Mouse (Mus musculus): ENCODE measurements around the gene Fam83g. TPM values are rescaled to one million over a fixed set of nuclear protein-coding genes. Genes with fewer than 3 reads are reported as not detected.

The Fam83g gene
- polyA plus RNA-seq, 1 experiment from 2014 or later, result 3.7 TPM

- 21% methylated on average over 7 of the region's 7 CpGs for WGBS
- Histone ChIP-seq H3K4me1 (ENCODE audit: control insufficient read depth, insufficient read depth, low read length) (peaks cover 16% of the 10 kb centered on the region), H3K9me3 (ENCODE audit: control insufficient read depth, low read length) (no peaks in the 10 kb centered on the region), H3K4me2 (ENCODE audit: low read depth, low read length) (no peak overlapping the region), H3K27ac (replicated peaks; ENCODE audit: low read depth, low read length) (peak overlapping the region; percentile 63), H3K27me3 (replicated peaks; ENCODE audit: control insufficient read depth, insufficient read depth, low read length) (no peaks in the 10 kb centered on the region), H3K4me3 (ENCODE audit: low read depth, low read length) (no peak overlapping the region), H3K36me3 (ENCODE audit: control insufficient read depth, insufficient read depth, low read length) (no peaks in the 10 kb centered on the region), H3K9ac (ENCODE audit: low read depth, low read length) (no peak overlapping the region; the same call in 1 of the 2 replicates)
- DNase-seq (ENCODE audit: low spot score) (no peak), ATAC-seq (ENCODE audit: low read depth) (no peak)
These were observed 7.6 kb upstream of the Fam83g start for GRCm38 (mm10) chr11:61676216-61676854.

- Histone ChIP-seq H3K27ac (replicated peaks; ENCODE audit: low read depth, low read length) (no peak overlapping the region), H3K4me3 (ENCODE audit: low read depth, low read length) (no peak overlapping the region), H3K27me3 (replicated peaks; ENCODE audit: control insufficient read depth, insufficient read depth, low read length) (0 out of 2 replicates have a peak, but pooled peaks cover under 1% of the 10 kb centered on the region), H3K9ac (ENCODE audit: low read depth, low read length) (no peak overlapping the region), H3K36me3 (ENCODE audit: control insufficient read depth, insufficient read depth, low read length) (no peaks in the 10 kb centered on the region), H3K4me2 (ENCODE audit: low read depth, low read length) (no peak overlapping the region), H3K9me3 (ENCODE audit: control insufficient read depth, low read length) (no peaks in the 10 kb centered on the region), H3K4me1 (ENCODE audit: control insufficient read depth, insufficient read depth, low read length) (peaks cover 16% of the 10 kb centered on the region)
- DNase-seq (ENCODE audit: low spot score), result no peak
- 78% methylated on average over 4 of the region's 4 CpGs for WGBS
- no peak for ATAC-seq (ENCODE audit: low read depth)
These were observed 6.2 kb upstream of the Fam83g start for GRCm38 (mm10) chr11:61677709-61678108.

- Histone ChIP-seq H3K4me2 (ENCODE audit: low read depth, low read length) (no peak overlapping the region), H3K4me1 (ENCODE audit: control insufficient read depth, insufficient read depth, low read length) (peaks cover 22% of the 10 kb centered on the region), H3K4me3 (ENCODE audit: low read depth, low read length) (no peak overlapping the region), H3K9me3 (ENCODE audit: control insufficient read depth, low read length) (no peaks in the 10 kb centered on the region), H3K27me3 (replicated peaks; ENCODE audit: control insufficient read depth, insufficient read depth, low read length) (peaks cover 17% of the 10 kb centered on the region), H3K36me3 (ENCODE audit: control insufficient read depth, insufficient read depth, low read length) (no peaks in the 10 kb centered on the region), H3K9ac (ENCODE audit: low read depth, low read length) (no peak overlapping the region), H3K27ac (replicated peaks; ENCODE audit: low read depth, low read length) (no peak overlapping the region)
- DNase-seq (ENCODE audit: low spot score) (no peak), ATAC-seq (ENCODE audit: low read depth) (no peak)
- 50% methylated on average over 4 of the region's 4 CpGs for WGBS
These were observed 4.6 kb upstream of the Fam83g start for GRCm38 (mm10) chr11:61679091-61679866.

- no peaks in the 10 kb centered on the region for H3K36me3 ChIP-seq (ENCODE audit: control insufficient read depth, insufficient read depth, low read length)
- no peaks in the 10 kb centered on the region for H3K9me3 ChIP-seq (ENCODE audit: control insufficient read depth, low read length)
- H3K4me3 ChIP-seq (ENCODE audit: low read depth, low read length), result peak overlapping the region; percentile 48
- peak overlapping the region; percentile 74 for H3K4me2 ChIP-seq (ENCODE audit: low read depth, low read length)
- no peak overlapping the region for H3K27ac ChIP-seq (replicated peaks; ENCODE audit: low read depth, low read length)
- H3K27me3 ChIP-seq (replicated peaks; ENCODE audit: control insufficient read depth, insufficient read depth, low read length), result peaks cover 28% of the 10 kb centered on the region
- H3K4me1 ChIP-seq (ENCODE audit: control insufficient read depth, insufficient read depth, low read length), result peaks cover 6% of the 10 kb centered on the region
- no peak for DNase-seq (ENCODE audit: low spot score)
- no peak for ATAC-seq (ENCODE audit: low read depth)
- 69% methylated on average over 8 of the region's 8 CpGs for WGBS
- peak overlapping the region; percentile 54; the same call in 1 of the 2 replicates for H3K9ac ChIP-seq (ENCODE audit: low read depth, low read length)
These were observed 1.3 kb downstream of the Fam83g start for GRCm38 (mm10) chr11:61685119-61685725.

- WGBS, result 68% methylated on average over 2 of the region's 2 CpGs
These were observed 2.2 kb downstream of the Fam83g start for GRCm38 (mm10) chr11:61686141-61686540.

GRCm38 (mm10) chr11:61686906-61687453 lies 3.1 kb downstream of the Fam83g start:
- Histone ChIP-seq H3K4me3 (ENCODE audit: low read depth, low read length) (no peak overlapping the region), H3K27ac (replicated peaks; ENCODE audit: low read depth, low read length) (0 out of 2 replicates have a peak overlapping the region, but pooled peaks have one; percentile 1), H3K27me3 (replicated peaks; ENCODE audit: control insufficient read depth, insufficient read depth, low read length) (peaks cover 28% of the 10 kb centered on the region), H3K36me3 (ENCODE audit: control insufficient read depth, insufficient read depth, low read length) (no peaks in the 10 kb centered on the region), H3K4me2 (ENCODE audit: low read depth, low read length) (no peak overlapping the region), H3K9me3 (ENCODE audit: control insufficient read depth, low read length) (no peaks in the 10 kb centered on the region), H3K9ac (ENCODE audit: low read depth, low read length) (no peak overlapping the region), H3K4me1 (ENCODE audit: control insufficient read depth, insufficient read depth, low read length) (peaks cover 6% of the 10 kb centered on the region)
- WGBS, result 34% methylated on average over 10 of the region's 10 CpGs
- DNase-seq (ENCODE audit: low spot score) (no peak), ATAC-seq (ENCODE audit: low read depth) (no peak)

More at GRCm38 (mm10) chr11:61686141-61686540, 2.2 kb downstream of the Fam83g start:
- ATAC-seq (ENCODE audit: low read depth) (no peak), DNase-seq (ENCODE audit: low spot score) (no peak)
- peaks cover 28% of the 10 kb centered on the region for H3K27me3 ChIP-seq (replicated peaks; ENCODE audit: control insufficient read depth, insufficient read depth, low read length)
- H3K27ac ChIP-seq (replicated peaks; ENCODE audit: low read depth, low read length), result no peak overlapping the region
- peaks cover 6% of the 10 kb centered on the region for H3K4me1 ChIP-seq (ENCODE audit: control insufficient read depth, insufficient read depth, low read length)
- H3K9me3 ChIP-seq (ENCODE audit: control insufficient read depth, low read length), result no peaks in the 10 kb centered on the region
- H3K4me3 ChIP-seq (ENCODE audit: low read depth, low read length), result no peak overlapping the region
- no peak overlapping the region for H3K4me2 ChIP-seq (ENCODE audit: low read depth, low read length)
- no peak overlapping the region for H3K9ac ChIP-seq (ENCODE audit: low read depth, low read length)
- H3K36me3 ChIP-seq (ENCODE audit: control insufficient read depth, insufficient read depth, low read length), result no peaks in the 10 kb centered on the region

- no peaks in the 10 kb centered on the region for H3K9me3 ChIP-seq (ENCODE audit: control insufficient read depth, low read length)
- 44% methylated on average over 2 of the region's 2 CpGs for WGBS
- DNase-seq (ENCODE audit: low spot score) (peak; percentile 68), ATAC-seq (ENCODE audit: low read depth) (peak; percentile 60)
- no peak overlapping the region for H3K27ac ChIP-seq (replicated peaks; ENCODE audit: low read depth, low read length)
- H3K4me2 ChIP-seq (ENCODE audit: low read depth, low read length), result no peak overlapping the region
- peaks cover 6% of the 10 kb centered on the region for H3K4me1 ChIP-seq (ENCODE audit: control insufficient read depth, insufficient read depth, low read length)
- peaks cover 28% of the 10 kb centered on the region for H3K27me3 ChIP-seq (replicated peaks; ENCODE audit: control insufficient read depth, insufficient read depth, low read length)
- no peaks in the 10 kb centered on the region for H3K36me3 ChIP-seq (ENCODE audit: control insufficient read depth, insufficient read depth, low read length)
- H3K4me3 ChIP-seq (ENCODE audit: low read depth, low read length), result no peak overlapping the region
- no peak overlapping the region for H3K9ac ChIP-seq (ENCODE audit: low read depth, low read length)
These were observed 3.7 kb downstream of the Fam83g start for GRCm38 (mm10) chr11:61687595-61687994.

GRCm38 (mm10) chr11:61692996-61693395 lies 9.1 kb downstream of the Fam83g start:
- 77% methylated on average over 4 of the region's 5 CpGs for WGBS
- Histone ChIP-seq H3K27ac (replicated peaks; ENCODE audit: low read depth, low read length) (no peak overlapping the region), H3K4me1 (ENCODE audit: control insufficient read depth, insufficient read depth, low read length) (no peaks in the 10 kb centered on the region), H3K9me3 (ENCODE audit: control insufficient read depth, low read length) (no peaks in the 10 kb centered on the region), H3K4me3 (ENCODE audit: low read depth, low read length) (no peak overlapping the region), H3K9ac (ENCODE audit: low read depth, low read length) (no peak overlapping the region), H3K4me2 (ENCODE audit: low read depth, low read length) (no peak overlapping the region), H3K36me3 (ENCODE audit: control insufficient read depth, insufficient read depth, low read length) (no peaks in the 10 kb centered on the region), H3K27me3 (replicated peaks; ENCODE audit: control insufficient read depth, insufficient read depth, low read length) (no peaks in the 10 kb centered on the region)
- DNase-seq (ENCODE audit: low spot score) (no peak), ATAC-seq (ENCODE audit: low read depth) (no peak)

All from embryonic facial prominence, embryonic 14.5 days (tissue).